Mouse (Mus musculus): ENCODE results near the gene Sobp. TPM values are rescaled to one million over a fixed set of nuclear protein-coding genes. Genes with fewer than 3 reads are reported as not detected.

Gene Sobp
- total RNA-seq, 2 experiments from 2014 or later: 29.2 to 34.5 TPM

DNA sequence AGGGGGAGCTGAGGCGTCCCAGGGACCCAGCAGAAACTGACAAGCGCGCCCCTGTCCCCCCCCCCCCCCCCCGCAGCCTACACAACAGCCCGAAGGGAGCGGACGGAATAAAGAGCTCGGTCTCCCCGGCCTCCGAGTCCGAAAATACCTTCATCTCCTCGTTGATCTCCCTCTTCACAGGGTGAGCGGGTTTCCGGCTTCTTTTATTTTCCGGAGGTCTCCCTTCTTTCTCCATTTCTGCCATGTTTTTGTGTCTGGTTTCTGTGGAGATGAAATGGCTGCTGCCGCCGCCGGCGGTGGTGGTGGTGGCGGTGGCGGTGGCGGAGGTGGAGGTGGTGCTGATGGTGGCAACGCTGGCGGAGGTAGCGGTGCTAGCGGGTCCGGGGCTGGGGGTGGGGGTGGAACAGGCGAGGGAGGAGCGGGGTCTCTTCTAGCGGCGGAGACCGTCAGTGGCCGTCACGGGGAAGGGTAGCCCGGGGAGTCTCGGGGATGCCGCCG lies 453 bp downstream of the Sobp start:
- no peak for DNase-seq

DNA sequence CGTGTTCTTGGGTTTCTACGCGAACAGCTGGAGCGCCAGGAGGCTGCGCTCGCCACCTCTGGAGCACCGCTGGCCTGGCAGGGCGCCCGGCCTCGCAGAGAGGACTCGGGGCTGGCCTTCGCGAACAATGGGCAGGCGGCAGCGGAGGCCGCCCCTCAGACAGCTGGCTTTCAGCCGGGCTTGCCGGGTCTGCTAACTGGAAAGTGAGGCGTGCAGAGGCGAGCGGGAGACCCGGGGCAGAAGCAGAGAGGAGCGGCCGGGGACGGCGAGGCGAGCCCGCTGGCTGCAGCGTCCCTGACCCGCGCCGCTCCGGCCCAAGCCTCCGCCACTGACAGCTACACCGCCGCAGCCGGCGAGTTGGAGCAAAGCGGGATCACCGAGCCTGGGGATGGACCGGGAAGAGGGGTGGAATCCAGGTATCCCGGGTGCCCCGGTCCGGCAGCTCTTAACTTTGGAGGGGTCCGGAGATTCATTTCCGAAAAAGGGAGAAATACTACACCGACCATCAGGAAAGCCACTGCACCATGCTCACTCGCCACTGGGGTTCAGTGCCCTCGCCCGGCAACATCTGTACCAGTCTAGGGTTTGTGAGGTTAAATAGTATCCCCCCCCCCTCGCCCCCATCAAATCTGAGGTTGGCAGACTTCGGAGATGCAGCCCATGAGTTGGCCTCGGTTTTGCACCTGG lies 1.0 kb downstream of the Sobp start:
- DNase-seq: peak; percentile 89

More for the DNA sequence above, 453 bp downstream of the Sobp start:
- H3K27ac ChIP-seq: peak overlapping the region; percentile 90
- intact Hi-C loops (cut with DNase I): loop anchor here (5.0 kb wide), 4 partner anchors 137 to 208 kb away; no protein-coding TSS in a partner anchor
- peak overlapping the region; percentile 88 for H3K4me3 ChIP-seq
- no peak for TF ChIP-seq CTCF (IDR thresholded peaks at IDR 0.05)

DNA sequence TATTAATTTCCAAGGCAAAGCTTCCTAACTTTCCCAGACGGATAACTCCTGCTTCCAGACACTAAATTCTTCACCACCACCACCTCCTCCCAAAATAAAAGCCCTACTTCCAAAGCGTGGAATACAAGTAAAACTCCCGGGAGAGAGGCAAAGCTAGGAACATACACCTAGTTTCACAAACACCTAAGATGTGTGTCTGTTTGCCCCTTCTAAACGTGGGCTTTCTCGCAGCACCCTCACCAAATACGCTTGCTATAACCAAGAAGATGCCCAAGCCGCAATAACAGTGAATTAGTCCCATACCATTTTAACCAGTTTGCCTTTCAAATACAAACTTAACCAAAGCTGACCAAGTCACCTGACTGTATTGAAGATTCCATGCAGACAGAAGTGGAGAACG lies 1.8 kb downstream of the Sobp start:
- Histone ChIP-seq H3K27ac (peak overlapping the region; percentile 90), H3K4me3 (peak overlapping the region; percentile 88)
- intact Hi-C loops (cut with DNase I): loop anchor here (5.0 kb wide), 4 partner anchors 135 to 210 kb away; no protein-coding TSS in a partner anchor
- no peak for DNase-seq
- no peak for TF ChIP-seq CTCF (IDR thresholded peaks at IDR 0.05)

More for the DNA sequence above, 1.0 kb downstream of the Sobp start:
- intact Hi-C loops (cut with DNase I): loop anchor here (5.0 kb wide), 4 partner anchors 136 to 209 kb away; no protein-coding TSS in a partner anchor
- Histone ChIP-seq H3K4me3 (peak overlapping the region; percentile 88), H3K27ac (peak overlapping the region; percentile 90)
- peak; percentile 19; the same call in 1 of the 2 replicates for TF ChIP-seq CTCF (IDR thresholded peaks at IDR 0.05)

DNA sequence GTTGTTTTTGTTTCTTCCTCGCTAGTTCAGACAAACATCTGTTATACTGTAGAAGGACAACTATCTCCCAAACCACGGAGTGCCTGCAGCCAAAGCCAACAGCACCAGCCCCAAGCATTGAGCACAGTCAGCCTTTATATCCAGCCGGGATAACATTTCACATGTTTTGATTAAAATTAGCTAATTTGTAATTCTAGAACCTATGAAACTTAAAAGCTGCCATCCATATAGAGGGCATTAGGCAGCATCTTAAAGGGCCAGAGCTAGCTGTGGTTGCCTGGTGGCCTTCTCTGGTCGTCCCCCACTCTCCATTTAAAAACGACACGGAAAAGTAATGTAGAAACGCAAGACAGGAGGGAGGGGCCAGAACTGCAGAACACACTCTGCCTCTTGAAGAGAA lies 2.3 kb downstream of the Sobp start:
- peak overlapping the region; percentile 88 for H3K4me3 ChIP-seq
- intact Hi-C loops (cut with DNase I): loop anchor here (5.0 kb wide), 4 partner anchors 135 to 210 kb away; no protein-coding TSS in a partner anchor
- no peak for TF ChIP-seq CTCF (IDR thresholded peaks at IDR 0.05)
- no peak for DNase-seq
- H3K27ac ChIP-seq: peak overlapping the region; percentile 90

DNA sequence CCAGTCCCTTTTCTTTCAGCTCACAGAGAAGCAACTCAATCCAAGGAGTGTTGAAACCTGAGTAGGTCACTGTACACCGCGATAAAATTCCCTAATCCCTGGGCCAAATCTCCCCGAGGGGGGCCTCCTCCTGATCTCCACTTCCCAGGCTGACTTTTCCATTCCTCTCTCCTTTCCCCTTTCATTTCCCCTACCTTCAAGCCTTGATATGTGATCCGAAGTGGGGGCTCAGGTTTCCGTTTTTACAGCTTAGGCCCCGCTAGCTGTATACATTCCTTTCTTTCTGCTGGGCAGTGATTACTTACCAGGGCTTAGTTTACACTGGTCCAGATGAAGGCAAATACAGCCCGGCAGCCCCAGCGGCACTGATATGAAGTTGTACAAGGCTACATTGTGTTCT lies 3.2 kb downstream of the Sobp start:
- intact Hi-C loops (cut with DNase I): loop anchor here (5.0 kb wide), 4 partner anchors 134 to 211 kb away; no protein-coding TSS in a partner anchor
- H3K4me3 ChIP-seq: peak overlapping the region; percentile 88
- TF ChIP-seq CTCF (IDR thresholded peaks at IDR 0.05): no peak
- H3K27ac ChIP-seq: peak overlapping the region; percentile 90
- DNase-seq: peak; percentile 57

DNA sequence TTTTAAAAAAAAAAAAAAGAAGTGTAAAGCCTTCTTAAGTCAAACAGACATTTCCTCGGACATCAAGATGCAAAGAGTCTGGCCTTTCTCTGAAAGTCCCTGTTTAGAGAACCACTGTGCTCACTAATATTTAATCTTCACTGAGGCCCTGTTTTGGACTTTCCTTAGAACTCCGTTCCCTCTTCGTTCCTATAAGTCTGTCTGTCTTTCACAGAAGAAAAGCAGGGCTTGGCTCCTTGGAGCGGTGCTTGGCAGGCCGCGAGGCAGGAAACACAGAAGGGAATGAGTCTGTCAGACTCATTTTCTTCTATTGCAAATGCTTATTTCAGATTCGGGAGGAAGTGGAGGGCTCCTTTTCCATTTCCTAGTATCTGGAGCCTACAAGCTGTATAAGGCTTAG lies 5.5 kb downstream of the Sobp start:
- H3K4me3 ChIP-seq: no peak overlapping the region; the same call in 1 of the 2 replicates
- peak overlapping the region; percentile 90 for H3K27ac ChIP-seq
- DNase-seq: peak; percentile 40
- intact Hi-C loops (cut with DNase I): no loop called here
- TF ChIP-seq CTCF (IDR thresholded peaks at IDR 0.05): no peak

DNA sequence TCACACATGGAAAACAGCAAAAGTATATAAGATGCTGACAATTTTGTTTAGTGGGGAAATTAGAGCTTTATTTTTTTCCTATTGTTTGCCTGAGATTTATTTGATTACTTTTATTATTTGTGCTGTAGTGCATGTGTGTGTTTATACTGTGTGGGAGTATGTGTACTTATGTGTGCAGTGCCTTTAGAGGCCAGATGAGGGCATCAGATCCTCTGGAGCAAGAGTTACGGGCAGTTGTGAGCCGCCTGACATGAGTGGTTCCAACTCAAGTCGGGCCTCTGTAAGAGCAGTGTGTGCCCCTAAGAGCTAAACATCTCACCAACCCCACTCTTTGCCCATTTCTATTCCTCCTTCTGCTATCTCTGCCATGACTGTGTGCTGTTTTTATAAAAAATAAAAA lies 7.5 kb downstream of the Sobp start:
- no peak for DNase-seq
- Histone ChIP-seq H3K4me3 (no peak overlapping the region), H3K27ac (no peak overlapping the region; the same call in 1 of the 2 replicates)
- intact Hi-C loops (cut with DNase I): no loop called here
- peak; percentile 19; the same call in 1 of the 2 replicates for TF ChIP-seq CTCF (IDR thresholded peaks at IDR 0.05)

DNA sequence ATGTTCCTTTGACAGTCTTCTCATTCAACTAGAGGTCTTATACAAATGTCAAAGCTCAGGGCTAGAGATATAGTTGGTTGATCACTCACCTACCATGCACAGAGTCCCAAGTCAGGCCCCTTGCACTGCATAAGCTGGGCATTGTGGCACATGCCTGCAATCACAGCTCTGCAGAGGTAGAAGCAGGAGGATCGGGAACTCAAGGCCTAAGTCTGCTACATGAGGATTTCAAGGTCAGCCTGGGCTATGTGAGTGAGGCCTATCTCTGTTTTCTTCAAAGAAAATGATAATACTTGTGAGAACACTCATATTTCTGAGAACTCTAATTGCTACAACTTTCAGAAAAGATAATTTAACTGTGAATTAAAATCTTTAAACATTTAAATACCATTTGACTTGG lies 8.2 kb downstream of the Sobp start:
- TF ChIP-seq CTCF (IDR thresholded peaks at IDR 0.05): no peak
- no peak for DNase-seq
- intact Hi-C loops (cut with DNase I): no loop called here
- Histone ChIP-seq H3K4me3 (no peak overlapping the region), H3K27ac (no peak overlapping the region)

DNA sequence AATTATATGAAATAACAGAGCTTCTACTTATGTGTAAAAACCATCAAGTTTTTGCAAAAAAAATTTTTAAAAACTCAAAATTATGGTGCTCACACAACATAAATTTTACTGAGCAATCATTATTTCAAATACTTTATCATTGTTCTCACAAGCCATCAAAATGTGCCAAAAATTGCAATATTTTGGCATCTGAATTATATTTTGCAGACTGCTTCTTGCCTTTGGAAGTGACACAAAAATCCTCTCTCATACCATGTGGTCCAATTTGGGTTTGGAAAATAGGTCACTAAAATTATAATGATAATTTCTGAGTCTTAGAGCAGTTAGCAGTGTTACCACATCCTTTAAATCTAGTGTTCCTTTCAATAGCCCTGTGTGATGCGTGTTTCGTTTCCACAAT lies 9.9 kb downstream of the Sobp start:
- no peak for DNase-seq
- no peak overlapping the region for H3K4me3 ChIP-seq
- intact Hi-C loops (cut with DNase I): no loop called here
- no peak for TF ChIP-seq CTCF (IDR thresholded peaks at IDR 0.05)
- peak overlapping the region; percentile 43 for H3K27ac ChIP-seq

DNA sequence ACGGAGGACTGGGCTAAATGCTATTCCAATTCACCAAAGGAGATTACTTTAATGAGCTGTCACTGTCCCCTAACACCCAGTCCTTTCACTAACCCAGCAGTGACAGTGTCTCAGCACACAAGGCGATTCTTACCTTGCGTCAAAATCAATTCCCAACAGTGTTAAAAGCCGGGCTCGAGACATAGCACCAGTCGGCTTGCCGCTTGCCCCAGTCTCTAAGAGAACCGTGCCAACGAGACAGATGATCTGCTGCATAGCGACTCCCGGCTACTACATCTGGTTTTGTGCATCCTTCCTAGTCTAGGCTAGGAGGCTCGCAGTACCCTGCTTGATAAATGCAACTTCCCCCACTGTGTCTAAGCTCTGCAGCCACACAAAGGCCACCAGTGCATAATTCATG lies 12.0 kb downstream of the Sobp start:
- TF ChIP-seq CTCF (IDR thresholded peaks at IDR 0.05): no peak
- H3K4me3 ChIP-seq: peak overlapping the region; percentile 27
- H3K27ac ChIP-seq: peak overlapping the region; percentile 48
- peak; percentile 42 for DNase-seq
- intact Hi-C loops (cut with DNase I): no loop called here

DNA sequence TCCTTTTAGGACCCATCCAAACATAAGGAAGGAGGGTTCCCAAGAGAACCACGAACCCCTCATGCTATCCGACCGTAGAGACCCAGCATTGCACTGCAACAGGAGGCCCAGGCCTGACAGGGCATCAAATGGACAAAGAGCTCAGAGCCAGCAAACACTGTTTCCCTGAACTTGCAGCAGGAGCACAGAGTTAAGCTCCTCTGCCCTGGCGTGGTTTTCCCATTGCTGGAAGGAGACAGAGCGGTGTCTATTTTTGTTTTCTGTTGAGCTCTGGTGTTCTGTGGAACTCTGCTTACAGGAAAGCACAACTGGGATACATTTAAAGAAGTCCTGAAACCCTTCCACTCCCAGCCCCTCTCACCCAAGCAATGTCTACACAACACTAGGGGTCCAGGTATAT lies 15.0 kb downstream of the Sobp start:
- DNase-seq: peak; percentile 66
- Histone ChIP-seq H3K27ac (peak overlapping the region; percentile 83), H3K4me3 (peak overlapping the region; percentile 43)
- intact Hi-C loops (cut with DNase I): no loop called here
- TF ChIP-seq CTCF (IDR thresholded peaks at IDR 0.05): no peak

DNA sequence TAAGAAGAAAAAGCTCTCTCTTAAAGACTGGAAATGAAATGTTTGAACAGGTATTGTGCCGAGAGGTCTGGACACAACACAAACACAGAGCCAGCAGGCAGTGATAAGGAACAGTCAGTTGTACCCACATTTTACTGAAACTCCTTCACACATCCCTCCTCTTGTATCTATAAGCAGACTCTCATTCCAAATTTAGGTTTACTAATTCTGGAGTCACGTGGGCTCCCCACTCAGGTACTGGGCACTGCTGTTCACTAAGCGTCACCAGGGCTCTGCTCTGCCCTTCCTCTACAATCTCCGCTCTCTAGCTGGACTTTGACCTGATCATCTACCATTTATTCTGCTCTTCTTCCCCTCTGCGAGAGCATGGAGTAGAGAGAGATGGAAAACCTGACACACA lies 15.4 kb downstream of the Sobp start:
- intact Hi-C loops (cut with DNase I): no loop called here
- peak overlapping the region; percentile 83 for H3K27ac ChIP-seq
- TF ChIP-seq CTCF (IDR thresholded peaks at IDR 0.05): no peak
- H3K4me3 ChIP-seq: peak overlapping the region; percentile 43
- no peak for DNase-seq

DNA sequence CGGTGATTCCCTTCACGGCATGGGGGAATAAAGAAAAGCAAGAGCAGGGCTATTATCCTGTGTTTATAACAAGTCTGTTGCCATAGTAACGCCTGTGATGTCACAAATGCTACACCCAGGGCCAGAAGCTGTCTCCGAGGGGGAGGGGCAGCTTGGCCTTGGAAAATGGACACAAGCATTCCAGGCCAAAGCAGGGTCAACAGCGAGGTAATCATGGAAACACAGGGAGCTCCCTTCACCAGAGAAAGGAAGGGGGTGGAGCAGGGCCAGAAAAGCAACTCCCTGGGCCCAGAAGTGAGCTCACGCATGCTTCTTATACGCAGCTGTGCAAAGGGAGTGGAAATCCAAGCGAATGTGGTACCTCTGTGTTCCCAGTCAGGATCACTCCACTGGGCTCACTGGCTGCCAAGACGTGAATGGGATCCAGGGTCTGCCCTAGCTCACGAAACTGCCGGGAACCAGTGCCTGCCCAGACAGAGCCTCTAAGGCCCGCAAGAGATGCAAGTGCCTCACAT lies 19.2 kb downstream of the Sobp start:
- H3K27ac ChIP-seq: peak overlapping the region; percentile 79
- TF ChIP-seq CTCF (IDR thresholded peaks at IDR 0.05): no peak
- H3K4me3 ChIP-seq: peak overlapping the region; percentile 39
- peak; percentile 87 for DNase-seq
- intact Hi-C loops (cut with DNase I): no loop called here

Data from gastrocnemius, adult 2 months (tissue).